Mouse (Mus musculus): ENCODE measurements around the gene Samm50.

Samm50 gene

GRCm38 (mm10) chr15:84211564-84211963, 19.5 kb downstream of the Samm50 start:
- DNase-seq (ENCODE audit: low spot score in 2 of 2) = no peak

- peak; percentile 94 for DNase-seq (ENCODE audit: low spot score in 2 of 2)
Measured at GRCm38 (mm10) chr15:84212031-84212755, 20.2 kb downstream of the Samm50 start.

- no peak for DNase-seq (ENCODE audit: low spot score in 2 of 2)
Measured at GRCm38 (mm10) chr15:84212756-84213105, 20.7 kb downstream of the Samm50 start.

GRCm38 (mm10) chr15:84213162-84213739, 21.2 kb downstream of the Samm50 start:
- DNase-seq (ENCODE audit: low spot score in 2 of 2) = no peak

GRCm38 (mm10) chr15:84214476-84214875, 22.4 kb downstream of the Samm50 start:
- no peak for DNase-seq (ENCODE audit: low spot score in 2 of 2)

- DNase-seq (ENCODE audit: low spot score in 2 of 2) = no peak
Measured at GRCm38 (mm10) chr15:84215273-84215672, 23.2 kb downstream of the Samm50 start.

- no peak for DNase-seq (ENCODE audit: low spot score in 2 of 2)
Measured at GRCm38 (mm10) chr15:84216026-84216425, 24.0 kb downstream of the Samm50 start.

GRCm38 (mm10) chr15:84216461-84217084, 24.5 kb downstream of the Samm50 start:
- no peak for DNase-seq (ENCODE audit: low spot score in 2 of 2)

- DNase-seq (ENCODE audit: low spot score in 2 of 2) = no peak
Measured at GRCm38 (mm10) chr15:84217969-84218782, 26.1 kb downstream of the Samm50 start.

GRCm38 (mm10) chr15:84218783-84219271, 26.8 kb downstream of the Samm50 start:
- DNase-seq (ENCODE audit: low spot score in 2 of 2) = peak in 1 of 2 experiments; percentile 62

- no peak for DNase-seq (ENCODE audit: low spot score in 2 of 2)
Measured at GRCm38 (mm10) chr15:84221539-84221938, 29.5 kb downstream of the Samm50 start.

GRCm38 (mm10) chr15:84223423-84223822, 31.4 kb downstream of the Samm50 start:
- no peak for DNase-seq (ENCODE audit: low spot score in 2 of 2)

GRCm38 (mm10) chr15:84224779-84225178, 32.7 kb downstream of the Samm50 start:
- no peak for DNase-seq (ENCODE audit: low spot score in 2 of 2)

GRCm38 (mm10) chr15:84226918-84227317, 34.9 kb downstream of the Samm50 start:
- DNase-seq (ENCODE audit: low spot score in 2 of 2) = no peak

- no peak for DNase-seq (ENCODE audit: low spot score in 2 of 2)
Measured at GRCm38 (mm10) chr15:84230661-84231060, 38.6 kb downstream of the Samm50 start.

GRCm38 (mm10) chr15:84231113-84231712, 39.2 kb downstream of the Samm50 start:
- peak; percentile 53 to 67 for DNase-seq (ENCODE audit: low spot score in 2 of 2)

GRCm38 (mm10) chr15:84231721-84232561, 39.9 kb downstream of the Samm50 start, which contains the start of gene Parvb:
Gene Parvb, plus strand, starts transcription at chr15:84232043.
- DNase-seq (ENCODE audit: low spot score in 2 of 2) = peak; percentile 66 to 75

- DNase-seq (ENCODE audit: low spot score in 2 of 2) = no peak
Measured at GRCm38 (mm10) chr15:84232609-84233008, 40.6 kb downstream of the Samm50 start.

- DNase-seq (ENCODE audit: low spot score in 2 of 2) = no peak
Measured at GRCm38 (mm10) chr15:84234794-84235581, 42.9 kb downstream of the Samm50 start.

GRCm38 (mm10) chr15:84235646-84236045, 43.6 kb downstream of the Samm50 start:
- peak in 1 of 2 experiments; percentile 48 for DNase-seq (ENCODE audit: low spot score in 2 of 2)

Measured in spleen, postnatal 10 days (tissue).